Mouse (Mus musculus): ENCODE measurements around the gene Cd300lb.

The Cd300lb gene

GRCm38 (mm10) chr11:114880589-114880988 lies 53.6 kb downstream of the Cd300lb start:
- DNase-seq, result no peak

GRCm38 (mm10) chr11:114880185-114880584 lies 54.0 kb downstream of the Cd300lb start:
- no peak for DNase-seq

- DNase-seq, result no peak
Observed at GRCm38 (mm10) chr11:114879666-114880065, 54.5 kb downstream of the Cd300lb start.

DNA sequence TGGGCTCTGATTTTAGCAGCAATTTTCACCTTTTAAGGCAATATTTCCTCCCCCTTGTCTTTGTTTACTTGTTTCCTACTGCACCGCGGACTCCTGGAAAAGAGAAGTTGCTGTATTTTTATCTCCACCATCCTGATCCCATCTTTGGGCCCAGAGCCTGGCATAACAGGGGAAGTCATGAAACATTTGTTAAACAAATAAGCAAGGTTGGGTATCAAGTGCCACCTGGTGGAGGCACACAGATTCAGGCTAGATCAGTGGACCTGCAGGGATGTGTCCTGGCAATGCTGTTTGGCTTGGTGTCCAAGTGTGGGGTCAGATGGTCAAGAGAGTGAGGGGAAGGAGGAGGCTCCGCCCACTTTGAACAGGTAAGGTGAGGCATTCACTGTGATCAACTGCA lies 57.0 kb downstream of the Cd300lb start:
- peak; percentile 85 for DNase-seq

GRCm38 (mm10) chr11:114876621-114877020 lies 57.6 kb downstream of the Cd300lb start:
- DNase-seq, result no peak

DNA sequence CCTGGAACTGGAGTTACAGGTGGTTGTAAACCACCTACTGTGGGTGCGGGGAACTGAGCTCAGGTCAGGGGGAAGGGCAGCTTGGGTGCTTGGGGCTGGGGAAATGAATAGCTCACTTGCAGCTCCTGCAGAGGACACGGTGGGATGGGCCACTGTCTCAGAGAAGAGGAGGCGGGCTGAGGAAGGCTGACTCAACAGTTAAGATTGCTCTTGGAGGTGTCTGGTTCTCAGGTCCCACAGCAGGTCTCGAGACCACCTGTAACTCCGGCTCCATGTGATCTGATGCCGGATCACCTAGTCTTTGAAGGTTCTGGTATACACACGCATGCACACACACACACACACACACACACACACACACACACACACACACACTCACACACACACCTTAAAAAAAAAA lies 58.0 kb downstream of the Cd300lb start:
- DNase-seq, result peak; percentile 64

DNA sequence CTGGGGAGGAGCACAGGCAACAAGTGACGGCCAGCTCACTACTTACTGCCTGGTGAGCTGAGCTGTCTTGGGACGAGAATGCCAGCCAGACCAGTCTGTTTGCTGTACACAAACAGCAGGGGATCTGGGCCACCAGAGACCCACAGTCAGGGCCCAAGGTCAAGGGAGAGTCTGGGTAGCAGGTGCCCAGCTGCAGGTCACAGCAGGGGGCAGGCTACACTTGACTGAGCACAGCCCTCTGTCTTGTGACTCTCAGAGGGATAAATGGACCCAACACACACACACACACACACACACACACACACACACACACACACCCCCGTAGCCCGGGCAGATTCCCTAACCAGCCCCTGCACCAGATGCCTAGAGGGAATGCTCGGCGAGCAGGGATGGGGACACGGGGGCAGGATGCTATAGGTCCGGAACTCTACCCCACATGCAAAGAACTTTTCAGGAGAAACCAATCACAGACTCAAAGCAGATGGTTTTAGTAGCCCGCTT lies 58.8 kb downstream of the Cd300lb start:
- peak; percentile 88 for DNase-seq

GRCm38 (mm10) chr11:114874226-114875145 lies 59.7 kb downstream of the Cd300lb start:
- DNase-seq, result no peak

DNA sequence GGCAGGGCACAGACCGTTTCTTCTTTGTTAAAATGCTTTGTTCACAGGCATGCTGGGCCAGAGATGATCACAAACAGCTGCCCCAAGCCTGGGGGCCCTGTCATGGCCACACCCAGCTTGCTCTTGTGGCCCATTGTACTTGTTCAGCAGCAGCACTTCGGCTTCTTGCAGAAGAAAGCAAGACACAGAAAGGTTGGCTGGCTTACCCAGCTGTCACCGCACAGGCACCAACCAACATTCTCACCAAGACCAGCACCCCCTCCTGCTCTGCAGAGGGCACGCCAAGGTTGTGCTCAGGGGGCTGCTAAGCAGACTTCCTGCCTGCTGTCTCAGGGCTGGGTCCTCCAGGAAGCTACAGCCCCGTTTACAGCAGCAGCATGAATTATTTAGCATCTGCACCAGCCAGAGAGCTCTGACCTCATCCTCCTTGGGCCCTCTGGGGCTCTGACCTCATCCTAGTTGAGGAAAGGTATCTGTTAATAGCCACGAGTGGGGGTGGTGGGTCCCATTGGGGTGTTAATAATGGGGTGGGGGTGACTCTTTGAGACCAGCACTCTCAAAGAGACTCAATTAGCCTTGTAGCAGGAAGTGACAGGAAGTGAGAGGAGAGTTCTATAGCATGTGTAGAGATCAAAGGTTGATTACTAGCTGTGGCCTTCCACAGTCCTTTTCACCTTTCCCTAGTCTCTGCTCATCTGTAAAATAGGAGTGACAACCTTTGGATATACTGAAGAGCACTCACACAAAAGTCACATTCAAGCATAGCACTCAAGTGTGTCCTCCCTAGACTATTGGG lies 61.0 kb downstream of the Cd300lb start:
- no peak for DNase-seq

Data from kidney, postnatal 14 days (tissue).